Mouse (Mus musculus) cerebellum, adult 11-12 months (tissue): ENCODE measurements around the gene Ripk1.
"Not testable (repeated sequence)": the region's sequence is repeated elsewhere in the genome, so short reads cannot be mapped to it uniquely, and the experiment has no call there.

Source experiments
- DNase-seq: peaks from one replicate; pipeline ENCODE4 v3.0.0; 2022

Gene Ripk1

GRCm38 (mm10) chr13:34038901-34039341, 36.8 kb downstream of the Ripk1 start:
- no peak for DNase-seq

- DNase-seq: no peak
Measured at GRCm38 (mm10) chr13:34040091-34040490, 37.9 kb downstream of the Ripk1 start.

- no peak for DNase-seq
Measured at GRCm38 (mm10) chr13:34043716-34044393, 41.7 kb downstream of the Ripk1 start.

GRCm38 (mm10) chr13:34045511-34046249, 43.5 kb downstream of the Ripk1 start:
- DNase-seq: no peak

- DNase-seq: peak; percentile 71
Measured at GRCm38 (mm10) chr13:34046421-34047012, 44.4 kb downstream of the Ripk1 start.

- no peak for DNase-seq
Measured at GRCm38 (mm10) chr13:34047526-34047925, 45.4 kb downstream of the Ripk1 start.

GRCm38 (mm10) chr13:34050479-34050878, 48.3 kb downstream of the Ripk1 start:
- DNase-seq: no peak

- no peak for DNase-seq
Measured at GRCm38 (mm10) chr13:34051692-34052091, 49.5 kb downstream of the Ripk1 start.

GRCm38 (mm10) chr13:34053673-34054282, 51.6 kb downstream of the Ripk1 start:
- DNase-seq: no peak

- DNase-seq: no peak
Measured at GRCm38 (mm10) chr13:34054391-34054790, 52.2 kb downstream of the Ripk1 start.

GRCm38 (mm10) chr13:34054983-34055382, 52.8 kb downstream of the Ripk1 start:
- DNase-seq: no peak

- no peak for DNase-seq
Measured at GRCm38 (mm10) chr13:34057252-34057651, 55.1 kb downstream of the Ripk1 start.

GRCm38 (mm10) chr13:34060061-34060460, 57.9 kb downstream of the Ripk1 start:
- no peak for DNase-seq

GRCm38 (mm10) chr13:34062466-34062865, 60.3 kb downstream of the Ripk1 start:
- DNase-seq: no peak

GRCm38 (mm10) chr13:34066351-34066750, 64.2 kb downstream of the Ripk1 start:
- no peak for DNase-seq

GRCm38 (mm10) chr13:34070296-34070695, 68.1 kb downstream of the Ripk1 start:
- DNase-seq: no peak

- DNase-seq: no peak
Measured at GRCm38 (mm10) chr13:34071836-34072235, 69.7 kb downstream of the Ripk1 start.

GRCm38 (mm10) chr13:34072847-34073246, 70.7 kb downstream of the Ripk1 start:
- DNase-seq: no peak

GRCm38 (mm10) chr13:34074441-34074840, 72.3 kb downstream of the Ripk1 start:
- not testable (repeated sequence) for DNase-seq

- DNase-seq: not testable (repeated sequence)
Measured at GRCm38 (mm10) chr13:34075893-34076292, 73.7 kb downstream of the Ripk1 start.

- DNase-seq: peak; percentile 49
Measured at GRCm38 (mm10) chr13:34076561-34077491, 74.7 kb downstream of the Ripk1 start.
